Comparison of ENCODE assay signal across 8 mouse cellular contexts in genomic region chr12:83520311-83520890, GRCm38 (mm10). TPM values are rescaled to one million over a fixed set of nuclear protein-coding genes. Genes with fewer than 3 reads are reported as not detected.
A peak's percentile ranks its signal among the peaks of the same experiment; 100 is the strongest.
DNase-seq lines count a peak whose midpoint lies in the region; ATAC-seq lines count a peak whose summit lies in the region.

TSS of gene Dcaf4 (plus strand) at chr12:83520466.

- peak; percentile 97 for ATAC-seq in intestine, embryonic 14.5 days (replicated peaks; ENCODE audit: low FRiP score, low TSS enrichment, low read depth)

- no peaks in the 10 kb centered on the region for H3K9me3 ChIP-seq in intestine, embryonic 14.5 days (ENCODE audit: control insufficient read depth, low read length)

- peak within 1 kb of the TSS; percentile 64 for H3K9ac ChIP-seq in intestine, embryonic 14.5 days (ENCODE audit: low read length)

- peaks cover 7% of the 10 kb centered on the region for H3K4me1 ChIP-seq in intestine, embryonic 14.5 days (replicated peaks; ENCODE audit: control insufficient read depth, insufficient read depth, low read length)

- H3K4me2 ChIP-seq in intestine, embryonic 14.5 days (ENCODE audit: low read length), result peak within 1 kb of the TSS; percentile 47

- DNase-seq in adrenal gland, adult (ENCODE audit: inconsistent age in 2 of 2, low spot score in 1 of 2), result peak; percentile 98 to 100
- DNase-seq in embryo, embryonic 10.5 days (ENCODE audit: low spot score), result peak; percentile 98
- DNase-seq in gastrocnemius, postnatal 25 days, result peak; percentile 96
- DNase-seq in intestine, embryonic 14.5 days (ENCODE audit: low spot score), result peak; percentile 99
- DNase-seq in left cerebral cortex, postnatal 14 days (ENCODE audit: low spot score in 2 of 2), result peak; percentile 96
- DNase-seq in mesoderm, embryonic 11.5 days (ENCODE audit: low read depth, low spot score), result peak; percentile 95
- DNase-seq in right cerebral cortex, postnatal 36 days (ENCODE audit: low spot score in 2 of 2), result peak; percentile 91 to 96
- peak; percentile 96 for DNase-seq in yolk sac, embryonic 10.5 days (ENCODE audit: low spot score)

- no peaks in the 10 kb centered on the region for H3K36me3 ChIP-seq in intestine, embryonic 14.5 days (ENCODE audit: control insufficient read depth, insufficient read depth, low read length)

- peak within 1 kb of the TSS; percentile 85 for H3K4me3 ChIP-seq in intestine, embryonic 14.5 days (ENCODE audit: low read depth, low read length)

- under 1% methylated on average over 32 of the region's 32 CpGs for WGBS in intestine, embryonic 14.5 days

- no peaks in the 10 kb centered on the region for H3K27me3 ChIP-seq in intestine, embryonic 14.5 days (replicated peaks; ENCODE audit: control insufficient read depth, insufficient read depth, low read length)

- intact Hi-C loops in left cerebral cortex, postnatal 14 days (cut with DNase I), result no loop called here

- H3K27ac ChIP-seq in intestine, embryonic 14.5 days (ENCODE audit: low read depth), result peak within 1 kb of the TSS; percentile 62

RNA-seq across cellular contexts. Expression of gene Dcaf4, which starts in this region (rescaled TPM):
- 10 to 100 TPM; 16.5 to 22.3 TPM for total RNA-seq in gastrocnemius, postnatal 25 days (2021)
- 31.5 and 33.2 TPM in 2 replicates for polyA plus RNA-seq in intestine, embryonic 14.5 days (2014; fragmentation: Nextera tagmentation; extraction: Ambion mirVana)
- total RNA-seq in left cerebral cortex, postnatal 14 days (2021), result 10 to 100 TPM; 25.8 to 28.9 TPM

Comparison
In these comparisons a context has a peak if more than half of its experiments do, and no peak if none do; other contexts are left out.
1. Peak in every context shown above with its lines: DNase-seq, ATAC-seq, H3K4me3 ChIP-seq and H3K27ac ChIP-seq.